Mouse (Mus musculus) hindbrain, embryonic 12.5 days (tissue): ENCODE data around the gene Sesn3. TPM values are rescaled to one million over a fixed set of nuclear protein-coding genes. Genes with fewer than 3 reads are reported as not detected.
"Not testable (repeated sequence)": the region's sequence is repeated elsewhere in the genome, so short reads cannot be mapped to it uniquely, and the experiment has no call there.

ENCODE experiments used
- ATAC-seq: fragments of 200-750 bp; cut with Nextera tagmentation; 2 replicates; pipeline ENCODE4 v1.8.0; 2017; ENCODE audit warnings: moderate TSS enrichment; ENCODE audit not compliant: low FRiP score
- H3K27ac ChIP-seq: fragments of 300-500 bp; sonication (generic); 2 replicates; pipeline ENCODE4 v1.5.1; 2016; ENCODE audit warnings: mild to moderate bottlenecking
- H3K27me3 ChIP-seq: fragments of 300-500 bp; sonication (generic); 2 replicates; pipeline ENCODE4 v1.6.1; 2016; ENCODE audit warnings: mild to moderate bottlenecking
- H3K36me3 ChIP-seq: fragments of 300-500 bp; sonication (generic); 2 replicates; pipeline ENCODE4 v1.6.1; 2016; ENCODE audit warnings: mild to moderate bottlenecking
- H3K4me1 ChIP-seq: fragments of 300-500 bp; sonication (generic); 2 replicates; pipeline ENCODE4 v1.6.1; 2016
- H3K4me2 ChIP-seq: fragments of 300-500 bp; sonication (generic); replicated peaks from 2 replicates; pipeline ENCODE4 v1.6.1; 2016; ENCODE audit warnings: mild to moderate bottlenecking
- H3K4me3 ChIP-seq: fragments of 300-500 bp; sonication (generic); 2 replicates; pipeline ENCODE4 v1.5.1; 2016; ENCODE audit warnings: mild to moderate bottlenecking
- H3K9ac ChIP-seq: fragments of 300-500 bp; sonication (generic); 2 replicates; pipeline ENCODE4 v1.6.1; 2016; ENCODE audit warnings: mild to moderate bottlenecking, moderate library complexity
- H3K9me3 ChIP-seq: fragments of 300-500 bp; sonication (generic); replicated peaks from 2 replicates; pipeline ENCODE4 v1.6.1; 2016; ENCODE audit warnings: mild to moderate bottlenecking
- WGBS: fragments of 180-500 bp; shearing (Covaris S2); methylation state at CpG from one replicate; pipeline ENCODE4 v1.1.7; 2016; 5-methylcytosine and 5-hydroxymethylcytosine counted together
- polyA plus RNA-seq: library from polyadenylated mRNA; unstranded; fragments of >200 nt; fragmentation: Nextera tagmentation; extraction: Ambion mirVana; gene quantifications from 2 replicates; pipeline ENCODE4 v1.2.1, GENCODE M21; 2016

The Sesn3 gene
- polyA plus RNA-seq, 1 experiment from 2014 or later: 25.7 TPM

DNA sequence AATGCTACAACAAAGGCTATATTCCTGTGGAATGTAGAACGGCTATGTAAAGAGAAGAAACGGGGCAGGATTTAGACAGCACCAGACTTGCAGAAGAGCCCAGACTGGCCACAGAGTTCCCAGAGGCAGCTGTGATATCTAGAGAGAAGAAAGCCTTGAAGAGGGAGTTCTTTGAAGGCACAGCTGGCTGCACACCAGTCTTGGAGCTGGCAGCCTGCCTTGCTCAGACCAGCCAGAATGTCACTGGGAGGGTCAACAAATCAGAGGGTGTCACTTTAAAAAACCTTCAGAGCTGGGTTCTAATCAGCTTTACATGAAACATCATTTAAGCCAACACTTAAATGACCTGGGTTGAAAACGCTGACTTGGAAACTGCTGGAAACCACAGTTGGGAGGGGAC is 63.8 kb downstream of the Sesn3 start:
- no peak overlapping the region for H3K9ac ChIP-seq
- no peaks in the 10 kb centered on the region for H3K27me3 ChIP-seq
- no peak overlapping the region for H3K4me2 ChIP-seq
- H3K4me3 ChIP-seq: no peak overlapping the region
- H3K36me3 ChIP-seq: no peaks in the 10 kb centered on the region
- no peaks in the 10 kb centered on the region for H3K4me1 ChIP-seq
- 74% methylated on average over 3 of the region's 3 CpGs for WGBS
- ATAC-seq: no peak
- H3K9me3 ChIP-seq: no peaks in the 10 kb centered on the region
- no peak overlapping the region for H3K27ac ChIP-seq

DNA sequence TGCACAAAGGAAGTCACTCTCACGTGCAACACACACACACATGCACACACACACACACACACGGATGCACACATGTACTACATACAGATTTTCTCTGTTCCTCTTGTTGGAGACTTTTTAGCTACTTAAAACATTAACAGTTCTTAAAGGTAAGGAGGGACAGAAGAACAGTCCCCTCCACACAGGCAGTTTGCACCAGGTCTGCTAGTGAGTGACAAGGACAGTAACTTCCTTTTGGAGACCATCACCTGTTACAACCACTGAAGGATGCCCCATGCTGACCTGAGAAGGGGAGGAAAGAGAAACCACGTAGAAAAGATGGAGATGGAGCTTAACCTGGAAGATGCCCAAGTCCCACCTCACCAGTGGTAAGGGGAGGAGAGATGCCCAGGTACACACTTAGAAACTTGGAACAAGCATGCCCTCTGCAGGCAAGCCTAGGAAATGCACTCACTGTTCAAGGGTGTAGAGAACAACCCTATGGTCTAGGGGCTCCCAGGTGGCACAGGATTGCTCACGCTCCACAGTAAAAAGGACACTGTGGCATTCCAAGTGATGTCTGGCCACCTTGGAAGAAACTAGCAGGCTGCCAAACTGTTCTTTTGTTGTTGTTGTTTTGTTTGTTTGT is 67.3 kb downstream of the Sesn3 start:
- Histone ChIP-seq H3K27ac (no peak overlapping the region), H3K27me3 (no peaks in the 10 kb centered on the region), H3K4me1 (no peaks in the 10 kb centered on the region), H3K9me3 (no peaks in the 10 kb centered on the region), H3K36me3 (no peaks in the 10 kb centered on the region), H3K4me2 (no peak overlapping the region), H3K4me3 (no peak overlapping the region), H3K9ac (no peak overlapping the region)
- WGBS: 51% methylated on average over 4 of the region's 4 CpGs
- peak; percentile 84 for ATAC-seq

DNA sequence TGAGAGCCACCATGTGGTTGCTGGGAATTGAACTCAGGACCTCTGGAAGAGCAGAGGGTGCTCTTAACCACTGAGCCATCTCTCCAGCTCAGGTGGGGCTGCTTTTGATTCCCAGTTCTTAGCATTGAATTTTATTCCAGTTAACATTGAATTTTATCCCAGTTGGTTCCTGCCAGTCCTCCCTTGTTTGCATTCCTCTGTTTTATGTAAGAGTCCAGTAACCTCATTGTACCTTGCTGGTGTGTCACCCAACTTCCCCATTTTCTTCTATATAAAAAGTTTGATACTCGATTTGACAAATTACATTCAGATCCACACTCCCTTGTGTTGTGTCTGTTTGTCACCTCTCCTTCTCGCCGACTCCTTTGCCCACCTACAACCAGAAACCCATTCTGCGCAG is 71.0 kb downstream of the Sesn3 start:
- not testable (repeated sequence) for H3K9me3 ChIP-seq, H3K9ac ChIP-seq, ATAC-seq, H3K27me3 ChIP-seq, H3K36me3 ChIP-seq, H3K27ac ChIP-seq, H3K4me1 ChIP-seq, H3K4me3 ChIP-seq, H3K4me2 ChIP-seq
- 87% methylated on average over 4 of the region's 4 CpGs for WGBS

DNA sequence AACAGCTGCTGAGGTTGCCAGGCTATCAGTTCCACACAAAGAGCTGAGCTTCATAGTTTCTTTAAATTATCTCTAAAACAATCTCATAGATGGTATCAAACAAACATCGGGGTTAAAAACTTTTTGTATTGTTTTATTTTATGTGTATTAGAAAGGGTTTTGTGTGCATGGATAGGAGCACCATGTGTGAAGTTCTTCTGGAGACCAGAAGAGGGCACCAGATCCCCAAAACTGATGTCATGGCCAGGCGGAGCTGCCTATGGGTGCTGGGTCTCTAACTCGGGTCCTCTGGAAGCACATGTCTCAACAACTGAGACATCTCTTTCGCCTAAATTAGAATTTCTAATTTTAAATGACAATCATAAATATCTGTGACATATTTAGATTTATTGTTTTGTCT is 73.5 kb downstream of the Sesn3 start:
- 64% methylated on average over 4 of the region's 4 CpGs for WGBS

DNA sequence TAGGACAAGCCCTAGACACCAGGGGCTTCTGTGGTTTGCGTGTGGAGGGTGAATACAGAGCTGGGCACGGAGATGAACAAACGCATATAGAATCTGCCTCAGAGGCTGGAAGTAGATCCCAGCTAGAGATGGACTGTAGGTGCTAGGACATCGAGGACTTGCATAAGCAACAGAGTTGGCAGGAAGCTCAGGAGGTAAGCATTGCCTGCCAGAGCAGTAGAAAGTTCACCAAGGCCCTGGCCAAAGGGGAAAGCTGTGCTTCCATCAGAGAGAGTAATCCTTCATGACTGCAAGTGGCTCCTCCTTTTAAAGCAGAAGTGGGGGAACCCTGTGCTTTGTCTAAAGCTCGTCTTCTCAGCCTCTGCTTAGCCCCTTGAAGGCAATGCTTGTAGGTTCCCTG is 74.5 kb downstream of the Sesn3 start:
- Histone ChIP-seq H3K4me3 (no peak overlapping the region), H3K36me3 (no peaks in the 10 kb centered on the region), H3K9me3 (no peaks in the 10 kb centered on the region), H3K27ac (no peak overlapping the region), H3K9ac (no peak overlapping the region), H3K4me1 (no peaks in the 10 kb centered on the region), H3K4me2 (no peak overlapping the region), H3K27me3 (no peaks in the 10 kb centered on the region)
- WGBS: 90% methylated on average over 5 of the region's 5 CpGs
- ATAC-seq: no peak

More for the DNA sequence above, 73.5 kb downstream of the Sesn3 start:
- H3K36me3 ChIP-seq: no peaks in the 10 kb centered on the region
- H3K4me3 ChIP-seq: no peak overlapping the region
- no peak overlapping the region for H3K9ac ChIP-seq
- no peaks in the 10 kb centered on the region for H3K9me3 ChIP-seq
- no peak overlapping the region for H3K4me2 ChIP-seq
- H3K27ac ChIP-seq: no peak overlapping the region
- no peaks in the 10 kb centered on the region for H3K27me3 ChIP-seq
- no peaks in the 10 kb centered on the region for H3K4me1 ChIP-seq
- no peak for ATAC-seq

DNA sequence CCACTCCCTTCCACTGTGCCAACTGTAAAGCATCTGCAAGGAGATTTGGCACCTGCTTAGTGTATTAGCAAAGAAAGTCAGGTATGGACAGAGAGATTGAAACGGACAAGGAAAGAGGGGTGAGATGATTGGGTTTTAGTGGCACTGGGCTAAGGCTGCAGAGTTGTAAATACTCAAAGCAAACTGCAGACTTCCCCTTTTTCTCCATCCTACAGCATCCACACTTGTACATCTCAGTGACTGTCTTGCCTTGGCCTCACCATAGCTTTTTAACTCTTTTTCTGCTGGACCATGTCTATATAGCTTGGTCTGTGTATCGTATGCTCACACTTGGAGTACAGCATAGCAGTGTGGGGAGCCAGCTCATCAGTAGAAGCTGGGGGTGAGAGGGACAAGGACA is 75.9 kb downstream of the Sesn3 start:
- Histone ChIP-seq H3K36me3 (no peaks in the 10 kb centered on the region), H3K9ac (no peak overlapping the region), H3K9me3 (no peaks in the 10 kb centered on the region), H3K4me1 (peaks cover 5% of the 10 kb centered on the region), H3K4me2 (no peak overlapping the region), H3K4me3 (no peak overlapping the region), H3K27ac (no peak overlapping the region), H3K27me3 (no peaks in the 10 kb centered on the region)
- ATAC-seq: no peak
- 84% methylated on average over 2 of the region's 2 CpGs for WGBS

DNA sequence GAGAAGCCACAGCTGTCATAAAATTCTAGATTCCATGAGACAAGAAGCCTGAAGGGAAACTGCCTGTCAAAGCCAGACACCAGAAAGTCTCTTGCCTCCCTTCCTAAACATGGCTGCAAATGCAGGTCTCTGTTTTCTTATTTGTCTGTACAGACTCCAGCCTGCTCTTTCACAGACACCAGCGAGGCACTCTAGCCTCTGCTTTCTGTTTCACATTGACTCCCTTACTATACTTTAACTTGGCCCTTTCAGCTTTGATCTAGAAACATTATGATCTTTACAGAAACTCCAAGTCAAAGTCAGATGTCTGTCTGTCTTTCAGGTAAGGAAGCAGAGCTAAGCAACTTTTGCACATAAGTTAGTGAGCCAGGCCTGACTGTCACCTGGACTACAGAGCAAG is 77.5 kb downstream of the Sesn3 start:
- WGBS: 81% methylated on average over 1 of the region's 1 CpGs
- Histone ChIP-seq H3K4me2 (no peak overlapping the region), H3K36me3 (no peaks in the 10 kb centered on the region), H3K4me1 (peaks cover 5% of the 10 kb centered on the region), H3K9me3 (no peaks in the 10 kb centered on the region), H3K27me3 (no peaks in the 10 kb centered on the region), H3K9ac (no peak overlapping the region), H3K27ac (no peak overlapping the region), H3K4me3 (no peak overlapping the region)
- ATAC-seq: no peak

DNA sequence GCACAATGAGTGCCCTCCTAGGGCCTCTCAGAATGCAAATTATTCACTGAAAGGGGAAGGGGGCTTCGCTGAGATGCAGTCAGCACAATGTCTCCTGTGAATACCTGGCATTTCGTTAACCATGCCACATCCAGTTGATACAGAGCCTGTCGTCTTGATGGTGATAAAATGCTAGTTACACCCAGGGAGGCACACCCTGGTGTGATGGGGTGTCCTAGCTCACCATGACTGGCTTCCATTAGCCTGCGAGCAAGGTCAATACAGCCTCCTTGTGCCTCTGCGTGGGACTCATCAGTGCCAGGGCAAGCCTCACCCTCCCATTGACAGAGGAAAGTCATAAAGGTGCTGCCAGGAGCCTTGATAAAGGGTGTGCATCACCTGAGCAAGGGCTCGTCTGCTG is 80.0 kb downstream of the Sesn3 start:
- Histone ChIP-seq H3K9ac (no peak overlapping the region), H3K4me3 (no peak overlapping the region), H3K36me3 (no peaks in the 10 kb centered on the region), H3K27ac (no peak overlapping the region), H3K4me2 (no peak overlapping the region), H3K27me3 (no peaks in the 10 kb centered on the region), H3K9me3 (no peaks in the 10 kb centered on the region), H3K4me1 (peaks cover 5% of the 10 kb centered on the region)
- ATAC-seq: no peak
- WGBS: 46% methylated on average over 6 of the region's 6 CpGs

DNA sequence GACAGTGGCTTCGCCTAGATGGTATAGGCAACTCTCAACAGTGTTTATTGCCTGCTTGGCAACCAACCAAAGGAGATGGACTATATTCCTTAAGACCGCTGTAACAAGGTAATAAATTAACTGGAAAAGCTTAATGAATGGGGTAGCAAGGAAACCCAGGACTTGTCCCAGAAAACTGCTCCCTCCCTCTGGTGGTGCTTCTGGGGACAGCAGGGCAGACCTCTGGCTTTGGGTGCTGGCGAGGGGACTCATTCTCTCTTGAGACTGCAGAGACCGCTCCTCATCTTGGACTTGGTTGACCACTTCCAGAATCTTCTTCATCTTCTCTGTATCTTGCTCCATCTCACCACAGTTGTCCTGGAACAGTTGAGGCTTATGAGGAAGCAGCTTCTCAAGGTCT is 82.2 kb downstream of the Sesn3 start:
- Histone ChIP-seq H3K27ac (no peak overlapping the region), H3K9ac (no peak overlapping the region), H3K27me3 (no peaks in the 10 kb centered on the region), H3K4me1 (peaks cover 5% of the 10 kb centered on the region), H3K36me3 (no peaks in the 10 kb centered on the region), H3K4me3 (no peak overlapping the region), H3K9me3 (no peaks in the 10 kb centered on the region), H3K4me2 (no peak overlapping the region)
- no peak for ATAC-seq
- WGBS: 91% methylated on average over 4 of the region's 4 CpGs

DNA sequence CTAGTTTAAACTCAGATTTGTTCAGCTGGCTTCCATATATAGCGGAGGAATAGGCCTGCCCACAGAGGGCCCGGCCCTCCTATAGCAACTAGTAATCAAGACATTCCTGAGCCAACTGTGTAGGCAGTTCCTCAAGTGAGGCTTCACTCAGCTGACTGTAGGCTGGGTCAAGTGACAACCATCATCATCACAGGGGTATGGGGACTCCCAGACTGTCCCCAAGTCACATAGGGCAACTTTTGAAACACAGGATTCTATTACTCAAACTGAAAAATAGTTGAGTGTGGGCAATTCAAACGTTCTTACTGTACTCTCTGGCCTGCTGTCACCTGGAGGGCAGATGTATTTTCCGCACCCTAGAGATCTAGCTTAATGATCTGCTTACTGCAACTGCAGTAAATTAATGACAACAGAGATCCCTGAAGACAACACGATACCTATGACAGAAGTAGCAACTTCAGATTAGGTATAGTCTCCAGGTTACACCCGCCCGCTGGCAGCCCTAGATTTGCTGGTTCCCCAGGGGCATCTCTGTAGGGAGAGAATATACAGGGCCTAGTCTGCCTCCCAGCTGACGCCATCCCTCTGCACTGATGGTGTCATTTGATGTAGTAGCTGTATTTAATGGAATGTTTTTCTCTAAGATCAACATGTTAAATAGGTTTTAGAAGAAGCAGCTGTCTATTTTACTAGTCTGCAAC is 87.4 kb downstream of the Sesn3 start:
- 87% methylated on average over 8 of the region's 8 CpGs for WGBS
- no peak for ATAC-seq
- H3K9ac ChIP-seq: no peak overlapping the region

DNA sequence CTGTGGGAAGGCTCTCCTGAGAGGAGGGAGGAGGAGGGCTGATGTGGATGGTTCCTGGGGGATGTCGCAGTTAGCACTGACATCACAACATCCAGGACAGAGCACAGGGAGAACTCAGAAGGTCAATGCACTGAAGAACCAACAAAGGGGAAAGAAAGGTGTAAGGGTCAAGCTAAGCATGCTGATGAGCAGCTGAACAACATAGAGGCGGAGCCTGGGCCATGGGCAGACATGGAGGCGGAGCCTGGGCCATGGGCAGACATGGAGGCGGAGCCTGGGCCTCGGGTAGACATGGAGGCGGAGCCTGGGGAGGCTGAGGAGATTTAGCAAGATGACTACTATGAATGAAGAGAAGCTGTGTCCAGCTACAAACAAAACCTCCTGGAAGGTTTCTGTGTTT is 88.7 kb downstream of the Sesn3 start:
- WGBS: 80% methylated on average over 6 of the region's 6 CpGs

More for the DNA sequence above, 87.4 kb downstream of the Sesn3 start:
- Histone ChIP-seq H3K4me1 (peaks cover 7% of the 10 kb centered on the region; the same call in 1 of the 2 replicates), H3K4me2 (no peak overlapping the region), H3K9me3 (no peaks in the 10 kb centered on the region), H3K4me3 (no peak overlapping the region), H3K36me3 (no peaks in the 10 kb centered on the region), H3K27me3 (no peaks in the 10 kb centered on the region), H3K27ac (no peak overlapping the region)

DNA sequence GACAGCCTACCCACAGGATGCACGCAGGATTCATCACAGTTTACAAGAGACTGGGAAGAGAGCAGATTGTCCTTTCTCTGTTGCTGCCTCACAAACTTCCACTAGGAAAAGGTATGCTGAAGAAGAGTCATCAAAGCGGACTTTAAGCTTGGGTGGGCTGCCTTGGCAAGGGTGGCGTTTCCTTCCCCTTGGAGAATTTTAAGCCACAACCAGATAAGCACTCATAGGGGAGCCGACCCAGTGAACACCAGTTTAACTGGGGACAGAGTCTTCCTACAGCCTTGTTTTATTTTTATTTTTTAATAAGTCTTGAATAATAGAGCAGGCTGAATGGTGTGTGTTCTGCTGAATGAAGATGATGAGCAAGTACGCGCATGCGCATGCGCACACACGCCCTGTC is 89.9 kb downstream of the Sesn3 start:
- Histone ChIP-seq H3K4me3 (no peak overlapping the region), H3K4me1 (peaks cover 7% of the 10 kb centered on the region; the same call in 1 of the 2 replicates), H3K4me2 (no peak overlapping the region), H3K27me3 (no peaks in the 10 kb centered on the region), H3K27ac (no peak overlapping the region), H3K36me3 (no peaks in the 10 kb centered on the region), H3K9ac (no peak overlapping the region), H3K9me3 (no peaks in the 10 kb centered on the region)
- no peak for ATAC-seq
- 94% methylated on average over 9 of the region's 9 CpGs for WGBS

More for the DNA sequence above, 88.7 kb downstream of the Sesn3 start:
- Histone ChIP-seq H3K36me3 (no peaks in the 10 kb centered on the region), H3K4me2 (no peak overlapping the region), H3K9ac (no peak overlapping the region), H3K27me3 (no peaks in the 10 kb centered on the region), H3K27ac (no peak overlapping the region), H3K9me3 (no peaks in the 10 kb centered on the region), H3K4me1 (peaks cover 7% of the 10 kb centered on the region; the same call in 1 of the 2 replicates), H3K4me3 (no peak overlapping the region)
- no peak for ATAC-seq
